Mouse (Mus musculus) myocyte (in vitro differentiated cells): ENCODE measurements around the gene 4933407L21Rik.

Source experiments
- MAX ChIP-seq: IDR thresholded peaks from one replicate; pipeline ENCODE4 v1.6.1; 2011; ENCODE audit warnings: low read depth, mild to moderate bottlenecking, control low read depth
- POLR2A ChIP-seq: IDR thresholded peaks from one replicate; pipeline ENCODE4 v1.6.1; 2011; ENCODE audit warnings: low read depth, mild to moderate bottlenecking, control low read depth, moderate library complexity; ENCODE audit not compliant: insufficient read length
- POLR2AphosphoS2 ChIP-seq: IDR thresholded peaks from one replicate; pipeline ENCODE4 v1.6.1; 2011; ENCODE audit warnings: low read depth, control low read depth; ENCODE audit not compliant: insufficient read length
- TCF12 ChIP-seq: IDR thresholded peaks from one replicate; pipeline ENCODE4 v1.6.1; 2011; ENCODE audit warnings: mild to moderate bottlenecking, control low read depth; ENCODE audit not compliant: poor library complexity, insufficient read depth, severe bottlenecking

GRCm38 (mm10) chr1:85898761-85899387 is 29.4 kb upstream of the 4933407L21Rik start:
- TF ChIP-seq MAX (no peak), POLR2AphosphoS2 (no peak), POLR2A (no peak), TCF12 (no peak)
